Mouse (Mus musculus) erythroblast, adult 5-6 weeks (primary cell): ENCODE results near the gene Tmem274. TPM values are rescaled to one million over a fixed set of nuclear protein-coding genes. Genes with fewer than 3 reads are reported as not detected.

ENCODE experiments used
- ATAC-seq: replicated peaks from 2 replicates; pipeline ENCODE4 v1.8.0; 2016; ENCODE audit warnings: moderate number of reproducible peaks, mild to moderate bottlenecking, moderate TSS enrichment, inconsistent platforms; ENCODE audit not compliant: poor library complexity, low FRiP score, severe bottlenecking
- total RNA-seq, 2 experiments: library from RNA; stranded (forward) in 1 of 2; stranded (reverse) in 1 of 2; fragments of 150-400 nt in 1 of 2; fragments of 200-764, 138-1000 nt in 1 of 2; gene quantifications; 2 replicates each; pipeline versions ENCODE4 v1.2.3 to v1.2.4; 2015 to 2017; ENCODE audit warnings: low replicate concordance in 2 of 2

The Tmem274 gene
- total RNA-seq, 2 experiments from 2014 or later, result not detected

- no peak for ATAC-seq
Measured at GRCm38 (mm10) chr4:149518351-149519220, 41.4 kb downstream of the Tmem274 start.

GRCm38 (mm10) chr4:149521258-149521657 is 44.1 kb downstream of the Tmem274 start:
- no peak for ATAC-seq

GRCm38 (mm10) chr4:149523961-149524360 is 46.8 kb downstream of the Tmem274 start:
- no peak for ATAC-seq

GRCm38 (mm10) chr4:149525170-149525569 is 48.0 kb downstream of the Tmem274 start:
- ATAC-seq, result no peak

- ATAC-seq, result no peak
Measured at GRCm38 (mm10) chr4:149525811-149526210, 48.6 kb downstream of the Tmem274 start.

- ATAC-seq, result no peak
Measured at GRCm38 (mm10) chr4:149526330-149526729, 49.2 kb downstream of the Tmem274 start.

GRCm38 (mm10) chr4:149527621-149528354 is 50.6 kb downstream of the Tmem274 start:
- ATAC-seq, result no peak

GRCm38 (mm10) chr4:149529691-149530090 is 52.5 kb downstream of the Tmem274 start:
- no peak for ATAC-seq

Other genes with a start within 250 kb of the Tmem274 start
- gene Kif1b, start 169.7 kb upstream of the Tmem274 start, total RNA-seq (2015; ENCODE audit: low replicate concordance), result 8.8 and 10.0 TPM in 2 replicates
- 7.2 and 14.1 TPM in 2 replicates for gene Kif1b, start 169.7 kb upstream of the Tmem274 start, total RNA-seq (2017; ENCODE audit: low replicate concordance)
- 29.9 and 37.1 TPM in 2 replicates for gene Ube4b, start 50.6 kb upstream of the Tmem274 start, total RNA-seq (2015; ENCODE audit: low replicate concordance)
- gene Ube4b, start 50.6 kb upstream of the Tmem274 start, total RNA-seq (2017; ENCODE audit: low replicate concordance), result 26.8 and 34.8 TPM in 2 replicates
- not detected in 2 replicates for gene Rbp7, start 22.4 kb upstream of the Tmem274 start, total RNA-seq (2015; ENCODE audit: low replicate concordance)
- not detected in 2 replicates for gene Rbp7, start 22.4 kb upstream of the Tmem274 start, total RNA-seq (2017; ENCODE audit: low replicate concordance)
- 0.58 and 3.1 TPM in 2 replicates for gene Nmnat1, start 7.8 kb downstream of the Tmem274 start, total RNA-seq (2015; ENCODE audit: low replicate concordance)
- gene Nmnat1, start 7.8 kb downstream of the Tmem274 start, total RNA-seq (2017; ENCODE audit: low replicate concordance), result 0.84 and 1.2 TPM in 2 replicates
- 4.8 and 5.4 TPM in 2 replicates for gene Lzic, start 7.9 kb downstream of the Tmem274 start, total RNA-seq (2015; ENCODE audit: low replicate concordance)
- 6.1 and 23.2 TPM in 2 replicates for gene Lzic, start 7.9 kb downstream of the Tmem274 start, total RNA-seq (2017; ENCODE audit: low replicate concordance)
- gene Ctnnbip1, start 40.9 kb downstream of the Tmem274 start, total RNA-seq (2015; ENCODE audit: low replicate concordance), result 4.6 TPM in 1 of 2 replicates, not detected in the other
- gene Ctnnbip1, start 40.9 kb downstream of the Tmem274 start, total RNA-seq (2017; ENCODE audit: low replicate concordance), result 2.2 and 4.6 TPM in 2 replicates
- 0.58 and 1.3 TPM in 2 replicates for gene Clstn1, start 109.1 kb downstream of the Tmem274 start, total RNA-seq (2015; ENCODE audit: low replicate concordance)
- gene Clstn1, start 109.1 kb downstream of the Tmem274 start, total RNA-seq (2017; ENCODE audit: low replicate concordance), result 1.8 and 2.4 TPM in 2 replicates
- 11.1 and 14.4 TPM in 2 replicates for gene Pik3cd, start 225.2 kb downstream of the Tmem274 start, total RNA-seq (2015; ENCODE audit: low replicate concordance)
- gene Pik3cd, start 225.2 kb downstream of the Tmem274 start, total RNA-seq (2017; ENCODE audit: low replicate concordance), result 14.9 and 20.2 TPM in 2 replicates